Mouse (Mus musculus): ENCODE data around the gene Acad11. TPM values are rescaled to one million over a fixed set of nuclear protein-coding genes. Genes with fewer than 3 reads are reported as not detected.

Acad11 gene
- polyA plus RNA-seq, 1 experiment from 2014 or later: 6.8 TPM

GRCm38 (mm10) chr9:104043676-104044075 is 19.5 kb upstream of the Acad11 start:
- H3K36me3 ChIP-seq (replicated peaks): peaks cover 22% of the 10 kb centered on the region
- WGBS: 92% methylated on average over 4 of the region's 4 CpGs
- no peak overlapping the region for H3K27ac ChIP-seq
- no peaks in the 10 kb centered on the region for H3K27me3 ChIP-seq (replicated peaks)
- H3K9me3 ChIP-seq: no peaks in the 10 kb centered on the region
- no peaks in the 10 kb centered on the region for H3K4me1 ChIP-seq
- H3K4me3 ChIP-seq: no peak overlapping the region
- ATAC-seq (replicated peaks): no peak
- no peak overlapping the region for H3K9ac ChIP-seq
- H3K4me2 ChIP-seq: no peak overlapping the region

- ATAC-seq (replicated peaks): no peak
- no peak overlapping the region for H3K27ac ChIP-seq
- no peak overlapping the region for H3K4me2 ChIP-seq
- 94% methylated on average over 6 of the region's 6 CpGs for WGBS
- no peak overlapping the region for H3K4me3 ChIP-seq
- no peaks in the 10 kb centered on the region for H3K27me3 ChIP-seq (replicated peaks)
- H3K9ac ChIP-seq: no peak overlapping the region
- peaks cover 81% of the 10 kb centered on the region for H3K36me3 ChIP-seq (replicated peaks)
- H3K9me3 ChIP-seq: no peaks in the 10 kb centered on the region
- no peaks in the 10 kb centered on the region for H3K4me1 ChIP-seq
Measured at GRCm38 (mm10) chr9:104051028-104051427, 12.1 kb upstream of the Acad11 start.

- Histone ChIP-seq H3K27me3 (replicated peaks) (no peaks in the 10 kb centered on the region), H3K27ac (peak within 1 kb of the TSS; percentile 80), H3K36me3 (replicated peaks) (peaks cover 17% of the 10 kb centered on the region; the same call in 1 of the 2 replicates), H3K9me3 (no peaks in the 10 kb centered on the region), H3K4me1 (peaks cover 25% of the 10 kb centered on the region), H3K4me3 (peak within 1 kb of the TSS; percentile 98), H3K4me2 (peak within 1 kb of the TSS; percentile 91), H3K9ac (peak within 1 kb of the TSS; percentile 96)
- ATAC-seq (replicated peaks): peak; percentile 89
- under 1% methylated on average over 59 of the region's 59 CpGs for WGBS
Measured at GRCm38 (mm10) chr9:104062430-104063243, 540 bp upstream of the Acad11 start, which contains the start of gene Uba5. Gene Uba5, minus strand, starts transcription at chr9:104063134.

- Histone ChIP-seq H3K4me1 (peaks cover 25% of the 10 kb centered on the region), H3K27ac (no peak overlapping the region), H3K9ac (no peak overlapping the region), H3K9me3 (no peaks in the 10 kb centered on the region), H3K36me3 (replicated peaks) (peaks cover 9% of the 10 kb centered on the region; the same call in 1 of the 2 replicates), H3K4me2 (no peak overlapping the region), H3K27me3 (replicated peaks) (no peaks in the 10 kb centered on the region), H3K4me3 (no peak overlapping the region)
- ATAC-seq (replicated peaks): no peak
- WGBS: 24% methylated on average over 1 of the region's 1 CpGs
Measured at GRCm38 (mm10) chr9:104064571-104064970, 1.4 kb downstream of the Acad11 start.

- Histone ChIP-seq H3K9ac (no peak overlapping the region), H3K4me3 (no peak overlapping the region), H3K4me1 (no peaks in the 10 kb centered on the region), H3K27ac (no peak overlapping the region), H3K36me3 (replicated peaks) (no peaks in the 10 kb centered on the region), H3K27me3 (replicated peaks) (no peaks in the 10 kb centered on the region), H3K4me2 (no peak overlapping the region), H3K9me3 (no peaks in the 10 kb centered on the region)
- no peak for ATAC-seq (replicated peaks)
- 91% methylated on average over 4 of the region's 4 CpGs for WGBS
Measured at GRCm38 (mm10) chr9:104070241-104070640, 7.1 kb downstream of the Acad11 start.

- Histone ChIP-seq H3K9ac (no peak overlapping the region), H3K4me1 (no peaks in the 10 kb centered on the region), H3K4me2 (no peak overlapping the region), H3K27me3 (replicated peaks) (no peaks in the 10 kb centered on the region), H3K36me3 (replicated peaks) (no peaks in the 10 kb centered on the region), H3K9me3 (no peaks in the 10 kb centered on the region), H3K27ac (no peak overlapping the region), H3K4me3 (no peak overlapping the region)
- no peak for ATAC-seq (replicated peaks)
- WGBS: 82% methylated on average over 8 of the region's 8 CpGs
Measured at GRCm38 (mm10) chr9:104070863-104071604, 7.9 kb downstream of the Acad11 start.

- no peak overlapping the region for H3K27ac ChIP-seq
- H3K9ac ChIP-seq: no peak overlapping the region
- H3K36me3 ChIP-seq (replicated peaks): no peaks in the 10 kb centered on the region
- no peaks in the 10 kb centered on the region for H3K27me3 ChIP-seq (replicated peaks)
- 68% methylated on average over 2 of the region's 2 CpGs for WGBS
- H3K4me2 ChIP-seq: no peak overlapping the region
- no peak for ATAC-seq (replicated peaks)
- no peaks in the 10 kb centered on the region for H3K4me1 ChIP-seq
- H3K4me3 ChIP-seq: no peak overlapping the region
- H3K9me3 ChIP-seq: no peaks in the 10 kb centered on the region
Measured at GRCm38 (mm10) chr9:104075808-104076207, 12.6 kb downstream of the Acad11 start.

- Histone ChIP-seq H3K36me3 (replicated peaks) (no peaks in the 10 kb centered on the region), H3K4me2 (no peak overlapping the region), H3K9ac (no peak overlapping the region), H3K4me3 (no peak overlapping the region), H3K9me3 (no peaks in the 10 kb centered on the region), H3K4me1 (no peaks in the 10 kb centered on the region), H3K27me3 (replicated peaks) (no peaks in the 10 kb centered on the region), H3K27ac (no peak overlapping the region)
- no peak for ATAC-seq (replicated peaks)
- 97% methylated on average over 1 of the region's 1 CpGs for WGBS
Measured at GRCm38 (mm10) chr9:104078780-104079179, 15.6 kb downstream of the Acad11 start.

- 47% methylated on average over 5 of the region's 5 CpGs for WGBS
- Histone ChIP-seq H3K27ac (no peak overlapping the region), H3K4me2 (no peak overlapping the region), H3K27me3 (replicated peaks) (no peaks in the 10 kb centered on the region), H3K4me1 (no peaks in the 10 kb centered on the region), H3K36me3 (replicated peaks) (no peaks in the 10 kb centered on the region), H3K9me3 (no peaks in the 10 kb centered on the region), H3K9ac (no peak overlapping the region), H3K4me3 (no peak overlapping the region)
- ATAC-seq (replicated peaks): no peak
Measured at GRCm38 (mm10) chr9:104079379-104079778, 16.2 kb downstream of the Acad11 start.

GRCm38 (mm10) chr9:104080038-104080437 is 16.9 kb downstream of the Acad11 start:
- Histone ChIP-seq H3K4me3 (no peak overlapping the region), H3K9me3 (no peaks in the 10 kb centered on the region), H3K4me1 (no peaks in the 10 kb centered on the region), H3K27ac (no peak overlapping the region), H3K27me3 (replicated peaks) (no peaks in the 10 kb centered on the region), H3K9ac (no peak overlapping the region), H3K36me3 (replicated peaks) (no peaks in the 10 kb centered on the region), H3K4me2 (no peak overlapping the region)
- 80% methylated on average over 3 of the region's 3 CpGs for WGBS
- no peak for ATAC-seq (replicated peaks)

GRCm38 (mm10) chr9:104085730-104086429 is 22.7 kb downstream of the Acad11 start:
- Histone ChIP-seq H3K4me3 (no peak overlapping the region), H3K9me3 (no peaks in the 10 kb centered on the region), H3K27me3 (replicated peaks) (no peaks in the 10 kb centered on the region), H3K4me2 (no peak overlapping the region), H3K36me3 (replicated peaks) (no peaks in the 10 kb centered on the region), H3K9ac (no peak overlapping the region), H3K4me1 (no peaks in the 10 kb centered on the region), H3K27ac (no peak overlapping the region)
- ATAC-seq (replicated peaks): no peak
- WGBS: 79% methylated on average over 4 of the region's 4 CpGs

- 57% methylated on average over 8 of the region's 8 CpGs for WGBS
- H3K4me2 ChIP-seq: no peak overlapping the region
- 0 out of 2 replicates have a peak overlapping the region, but pooled peaks have one; percentile 34 for H3K27ac ChIP-seq
- no peak overlapping the region for H3K9ac ChIP-seq
- no peak overlapping the region for H3K4me3 ChIP-seq
- H3K27me3 ChIP-seq (replicated peaks): no peaks in the 10 kb centered on the region
- H3K9me3 ChIP-seq: no peaks in the 10 kb centered on the region
- no peaks in the 10 kb centered on the region for H3K36me3 ChIP-seq (replicated peaks)
- no peak for ATAC-seq (replicated peaks)
- H3K4me1 ChIP-seq: no peaks in the 10 kb centered on the region
Measured at GRCm38 (mm10) chr9:104088555-104088954, 25.4 kb downstream of the Acad11 start.
